In genomic region chr10:29313064-29313638, GRCm38 (mm10) we compare ENCODE assay signal across 8 mouse cellular contexts. TPM values are rescaled to one million over a fixed set of nuclear protein-coding genes. Genes with fewer than 3 reads are reported as not detected.
DNase-seq lines count a peak whose midpoint lies in the region; ATAC-seq lines count a peak whose summit lies in the region.

Echdc1 (plus strand) TSS chr10:29313166.

- H3K4me3 ChIP-seq in forebrain, embryonic 11.5 days (ENCODE audit: low read depth, low read length): peak within 1 kb of the TSS; percentile 59
- H3K4me3 ChIP-seq in heart, embryonic 16.5 days (ENCODE audit: low read length): peak within 1 kb of the TSS; percentile 88
- H3K4me3 ChIP-seq in liver, embryonic 15.5 days (replicated peaks): peak within 1 kb of the TSS; percentile 89
- peak within 1 kb of the TSS; percentile 58 for H3K4me3 ChIP-seq in neural tube, embryonic 12.5 days

- no peaks in the 10 kb centered on the region for H3K27me3 ChIP-seq in forebrain, embryonic 11.5 days (ENCODE audit: control insufficient read depth, insufficient read depth, low read length)
- H3K27me3 ChIP-seq in heart, embryonic 16.5 days (ENCODE audit: control insufficient read depth, insufficient read depth, low read length): no peaks in the 10 kb centered on the region
- no peaks in the 10 kb centered on the region for H3K27me3 ChIP-seq in liver, embryonic 15.5 days
- H3K27me3 ChIP-seq in neural tube, embryonic 12.5 days (replicated peaks): no peaks in the 10 kb centered on the region

- no peaks in the 10 kb centered on the region for H3K36me3 ChIP-seq in forebrain, embryonic 11.5 days (ENCODE audit: control insufficient read depth, insufficient read depth, low read length)
- H3K36me3 ChIP-seq in heart, embryonic 16.5 days (ENCODE audit: control insufficient read depth, insufficient read depth): no peaks in the 10 kb centered on the region
- no peaks in the 10 kb centered on the region for H3K36me3 ChIP-seq in liver, embryonic 15.5 days (replicated peaks)
- no peaks in the 10 kb centered on the region for H3K36me3 ChIP-seq in neural tube, embryonic 12.5 days

- H3K4me2 ChIP-seq in forebrain, embryonic 11.5 days (ENCODE audit: low read depth, low read length, severe bottlenecking): peak within 1 kb of the TSS; percentile 63
- peak within 1 kb of the TSS; percentile 81 for H3K4me2 ChIP-seq in heart, embryonic 16.5 days (ENCODE audit: low read depth, low read length)
- peak within 1 kb of the TSS; percentile 78 for H3K4me2 ChIP-seq in liver, embryonic 15.5 days
- H3K4me2 ChIP-seq in neural tube, embryonic 12.5 days (replicated peaks): peak within 1 kb of the TSS; percentile 68

- H3K4me1 ChIP-seq in forebrain, embryonic 11.5 days (replicated peaks; ENCODE audit: control insufficient read depth, insufficient read depth, low read length): no peaks in the 10 kb centered on the region
- H3K4me1 ChIP-seq in heart, embryonic 16.5 days (ENCODE audit: control insufficient read depth, insufficient read depth, low read length): peaks cover 6% of the 10 kb centered on the region; the same call in 1 of the 2 replicates
- H3K4me1 ChIP-seq in liver, embryonic 15.5 days (replicated peaks): peaks cover 18% of the 10 kb centered on the region
- peaks cover 5% of the 10 kb centered on the region; the same call in 1 of the 2 replicates for H3K4me1 ChIP-seq in neural tube, embryonic 12.5 days

- peak; percentile 99 for ATAC-seq in forebrain, embryonic 11.5 days (replicated peaks; ENCODE audit: low FRiP score)
- ATAC-seq in heart, embryonic 16.5 days (replicated peaks; ENCODE audit: extremely low read depth, insufficient read depth, low FRiP score): peak; percentile 99
- ATAC-seq in liver, embryonic 15.5 days (ENCODE audit: insufficient read depth): peak; percentile 98
- peak; percentile 99 for ATAC-seq in neural tube, embryonic 12.5 days (ENCODE audit: low FRiP score, low read depth)

- peak within 1 kb of the TSS; percentile 50; the same call in 1 of the 2 replicates for H3K27ac ChIP-seq in forebrain, embryonic 11.5 days (ENCODE audit: low read depth, low read length)
- peak within 1 kb of the TSS; percentile 92 for H3K27ac ChIP-seq in heart, embryonic 16.5 days (ENCODE audit: low read length)
- peak within 1 kb of the TSS; percentile 93 for H3K27ac ChIP-seq in liver, embryonic 15.5 days (replicated peaks)
- peak within 1 kb of the TSS; percentile 73 for H3K27ac ChIP-seq in neural tube, embryonic 12.5 days

- H3K9me3 ChIP-seq in forebrain, embryonic 11.5 days (ENCODE audit: control insufficient read depth, low read length): no peaks in the 10 kb centered on the region
- no peaks in the 10 kb centered on the region for H3K9me3 ChIP-seq in heart, embryonic 16.5 days (replicated peaks; ENCODE audit: control insufficient read depth, low read length)
- no peaks in the 10 kb centered on the region for H3K9me3 ChIP-seq in liver, embryonic 15.5 days (replicated peaks)
- no peaks in the 10 kb centered on the region for H3K9me3 ChIP-seq in neural tube, embryonic 12.5 days

- WGBS in forebrain, embryonic 11.5 days: under 1% methylated on average over 42 of the region's 49 CpGs
- WGBS in heart, embryonic 16.5 days: under 1% methylated on average over 49 of the region's 49 CpGs
- under 1% methylated on average over 42 of the region's 49 CpGs for WGBS in liver, embryonic 15.5 days (ENCODE audit: insufficient replicate concordance)
- under 1% methylated on average over 42 of the region's 49 CpGs for WGBS in neural tube, embryonic 12.5 days

- peak; percentile 72 to 77 for DNase-seq in CD8-positive naive resting alpha-beta T cell, adult 2 months (ENCODE audit: low read depth in 2 of 2, low spot score in 2 of 2)
- peak; percentile 69 for DNase-seq in c-Kit-positive CD71-negative TER-119-negative erythroid progenitor cells, embryonic 14.5 days (ENCODE audit: low read depth)
- peak; percentile 94 for DNase-seq in forebrain, embryonic 11.5 days (ENCODE audit: low spot score)
- DNase-seq in kidney, postnatal 36 days: peak; percentile 94
- DNase-seq in telencephalon, adult 2 months (ENCODE audit: low read depth, low spot score): peak; percentile 81

- H3K9ac ChIP-seq in forebrain, embryonic 11.5 days (ENCODE audit: low read length): peak within 1 kb of the TSS; percentile 73
- H3K9ac ChIP-seq in heart, embryonic 16.5 days (ENCODE audit: low read length): peak within 1 kb of the TSS; percentile 94
- H3K9ac ChIP-seq in liver, embryonic 15.5 days: peak within 1 kb of the TSS; percentile 75
- H3K9ac ChIP-seq in neural tube, embryonic 12.5 days: peak within 1 kb of the TSS; percentile 64

RNA-seq across cellular contexts. Expression of gene Echdc1, which starts in this region (rescaled TPM):
- polyA plus RNA-seq in forebrain, embryonic 11.5 days (2014; fragmentation: Nextera tagmentation; extraction: Ambion mirVana): 29.4 and 32.2 TPM in 2 replicates
- polyA plus RNA-seq in heart, embryonic 16.5 days (2015; fragmentation: Nextera tagmentation; extraction: Ambion mirVana): 25.5 and 29.1 TPM in 2 replicates
- polyA plus RNA-seq in liver, embryonic 15.5 days (2015; fragmentation: Nextera tagmentation; extraction: Ambion mirVana): 17.6 and 20.1 TPM in 2 replicates
- polyA plus RNA-seq in neural tube, embryonic 12.5 days (2016; fragmentation: Nextera tagmentation; extraction: Ambion mirVana): 21.4 and 24.9 TPM in 2 replicates

Comparison
In these comparisons a context has a peak if more than half of its experiments do, and no peak if none do; other contexts are left out.
1. Peak in every context shown above with its lines: DNase-seq, ATAC-seq, H3K4me3 ChIP-seq and H3K27ac ChIP-seq.